Mouse (Mus musculus): ENCODE results near the gene Gngt1. TPM values are rescaled to one million over a fixed set of nuclear protein-coding genes. Genes with fewer than 3 reads are reported as not detected.

Gngt1 gene
- polyA plus RNA-seq, 1 experiment from 2014 or later, result not detected

GRCm38 (mm10) chr6:4041821-4042220, 48.2 kb downstream of the Gngt1 start:
- Histone ChIP-seq H3K9me3 (ENCODE audit: control insufficient read depth, low read length) (no peaks in the 10 kb centered on the region), H3K4me3 (ENCODE audit: low read depth, low read length) (no peak overlapping the region), H3K4me2 (ENCODE audit: low read depth) (no peak overlapping the region), H3K9ac (ENCODE audit: low read length) (no peak overlapping the region), H3K27me3 (ENCODE audit: control insufficient read depth, insufficient read depth, low read length) (no peaks in the 10 kb centered on the region), H3K36me3 (ENCODE audit: control insufficient read depth, insufficient read depth, low read length) (no peaks in the 10 kb centered on the region), H3K4me1 (ENCODE audit: control insufficient read depth, insufficient read depth, low read length) (no peaks in the 10 kb centered on the region), H3K27ac (ENCODE audit: low read depth, low read length) (no peak overlapping the region)
- DNase-seq (ENCODE audit: low spot score) (no peak), ATAC-seq (ENCODE audit: insufficient read depth, low FRiP score, low TSS enrichment) (no peak)
- 96% methylated on average over 1 of the region's 1 CpGs for WGBS

Other genes starting within 250 kb of the Gngt1 start
- gene Calcr, start 229.1 kb upstream of the Gngt1 start, polyA plus RNA-seq (2014; fragmentation: Nextera tagmentation; extraction: Ambion mirVana), result 0.19 and 0.23 TPM in 2 replicates
- gene Tfpi2, start 4.9 kb upstream of the Gngt1 start, polyA plus RNA-seq (2014; fragmentation: Nextera tagmentation; extraction: Ambion mirVana), result 0.15 and 0.74 TPM in 2 replicates
- 36.1 and 42.4 TPM in 2 replicates for gene Gng11, start 10.1 kb downstream of the Gngt1 start, polyA plus RNA-seq (2014; fragmentation: Nextera tagmentation; extraction: Ambion mirVana)
- gene Bet1, start 93.2 kb downstream of the Gngt1 start, polyA plus RNA-seq (2014; fragmentation: Nextera tagmentation; extraction: Ambion mirVana), result 59.9 and 62.9 TPM in 2 replicates

Measured in neural tube, embryonic 11.5 days (tissue).